Mouse (Mus musculus): ENCODE measurements at regions not wholly inside any gene's neighbourhood (a gene's known extent, or its start where the extent isn't known, plus 50 kb on each side); places are given as distances from the start of the nearest gene placed in this dataset.
A peak's percentile ranks its signal among the peaks of the same experiment; 100 is the strongest.

GRCm38 (mm10) chr8:37125834-37126233, 132.4 kb downstream of the AI429214 start:
- TF ChIP-seq POLR2A (IDR thresholded peaks at IDR 0.05; ENCODE audit: borderline replicate concordance, extremely low read depth, low read depth, low read length) (no peak), CTCF (IDR thresholded peaks at IDR 0.05; ENCODE audit: insufficient read depth, low read length) (no peak)
- no peak for DNase-seq
- Histone ChIP-seq H3K4me3 (replicated peaks; ENCODE audit: extremely low read depth, low read depth, low read length) (no peak overlapping the region), H3K4me1 (ENCODE audit: control insufficient read depth, insufficient read depth, low read length) (no peaks in the 10 kb centered on the region)

- Histone ChIP-seq H3K4me1 (ENCODE audit: control insufficient read depth, insufficient read depth, low read length) (no peaks in the 10 kb centered on the region), H3K4me3 (replicated peaks; ENCODE audit: extremely low read depth, low read depth, low read length) (no peak overlapping the region)
- WGBS: 84% methylated on average over 1 of the region's 1 CpGs
- DNase-seq: no peak
- TF ChIP-seq CTCF (IDR thresholded peaks at IDR 0.05; ENCODE audit: insufficient read depth, low read length): no peak
- TF ChIP-seq POLR2A (IDR thresholded peaks at IDR 0.05; ENCODE audit: borderline replicate concordance, extremely low read depth, low read depth, low read length): no peak
These were observed 136.3 kb downstream of the AI429214 start for GRCm38 (mm10) chr8:37129670-37130069.

GRCm38 (mm10) chr8:37131988-37132387, 138.6 kb downstream of the AI429214 start:
- 13% methylated on average over 4 of the region's 4 CpGs for WGBS
- Histone ChIP-seq H3K4me1 (ENCODE audit: control insufficient read depth, insufficient read depth, low read length) (no peaks in the 10 kb centered on the region), H3K4me3 (replicated peaks; ENCODE audit: extremely low read depth, low read depth, low read length) (no peak overlapping the region)
- TF ChIP-seq POLR2A (IDR thresholded peaks at IDR 0.05; ENCODE audit: borderline replicate concordance, extremely low read depth, low read depth, low read length): no peak
- peak; percentile 21; the same call in 1 of the 2 replicates for TF ChIP-seq CTCF (IDR thresholded peaks at IDR 0.05; ENCODE audit: insufficient read depth, low read length)
- no peak for DNase-seq

- TF ChIP-seq POLR2A (IDR thresholded peaks at IDR 0.05; ENCODE audit: borderline replicate concordance, extremely low read depth, low read depth, low read length): no peak
- no peak for DNase-seq
- Histone ChIP-seq H3K4me1 (ENCODE audit: control insufficient read depth, insufficient read depth, low read length) (no peaks in the 10 kb centered on the region), H3K4me3 (replicated peaks; ENCODE audit: extremely low read depth, low read depth, low read length) (no peak overlapping the region)
- 71% methylated on average over 8 of the region's 8 CpGs for WGBS
These were observed 141.0 kb downstream of the AI429214 start for GRCm38 (mm10) chr8:37134192-37134964.

- Histone ChIP-seq H3K4me1 (ENCODE audit: control insufficient read depth, insufficient read depth, low read length) (no peaks in the 10 kb centered on the region), H3K4me3 (replicated peaks; ENCODE audit: extremely low read depth, low read depth, low read length) (no peak overlapping the region)
- WGBS: 28% methylated on average over 1 of the region's 1 CpGs
- TF ChIP-seq CTCF (IDR thresholded peaks at IDR 0.05; ENCODE audit: insufficient read depth, low read length): no peak
- TF ChIP-seq POLR2A (IDR thresholded peaks at IDR 0.05; ENCODE audit: borderline replicate concordance, extremely low read depth, low read depth, low read length): no peak
- DNase-seq: no peak
These were observed 156.9 kb downstream of the AI429214 start for GRCm38 (mm10) chr8:37150286-37150685.

GRCm38 (mm10) chr8:37154361-37154760, 161.0 kb downstream of the AI429214 start:
- no peak for DNase-seq
- H3K4me1 ChIP-seq (ENCODE audit: control insufficient read depth, insufficient read depth, low read length): no peaks in the 10 kb centered on the region
- no peak overlapping the region for H3K4me3 ChIP-seq (replicated peaks; ENCODE audit: extremely low read depth, low read depth, low read length)
- no peak for TF ChIP-seq CTCF (IDR thresholded peaks at IDR 0.05; ENCODE audit: insufficient read depth, low read length)
- no peak for TF ChIP-seq POLR2A (IDR thresholded peaks at IDR 0.05; ENCODE audit: borderline replicate concordance, extremely low read depth, low read depth, low read length)
- whole genome bisulfite sequencing: 88% methylated on average over 7 of the region's 7 CpGs

GRCm38 (mm10) chr8:37154946-37155345, 161.5 kb downstream of the AI429214 start:
- TF ChIP-seq CTCF (IDR thresholded peaks at IDR 0.05; ENCODE audit: insufficient read depth, low read length) (no peak), POLR2A (IDR thresholded peaks at IDR 0.05; ENCODE audit: borderline replicate concordance, extremely low read depth, low read depth, low read length) (no peak)
- DNase-seq: no peak
- Histone ChIP-seq H3K4me3 (replicated peaks; ENCODE audit: extremely low read depth, low read depth, low read length) (no peak overlapping the region), H3K4me1 (ENCODE audit: control insufficient read depth, insufficient read depth, low read length) (no peaks in the 10 kb centered on the region)
- WGBS: 88% methylated on average over 8 of the region's 8 CpGs

- no peaks in the 10 kb centered on the region for H3K4me1 ChIP-seq (ENCODE audit: control insufficient read depth, insufficient read depth, low read length)
- no peak overlapping the region for H3K4me3 ChIP-seq (replicated peaks; ENCODE audit: extremely low read depth, low read depth, low read length)
- TF ChIP-seq POLR2A (IDR thresholded peaks at IDR 0.05; ENCODE audit: borderline replicate concordance, extremely low read depth, low read depth, low read length) (no peak), CTCF (IDR thresholded peaks at IDR 0.05; ENCODE audit: insufficient read depth, low read length) (peak; percentile 78)
- 6% methylated on average over 9 of the region's 9 CpGs for WGBS
- peak; percentile 13 for DNase-seq
These were observed 166.1 kb downstream of the AI429214 start for GRCm38 (mm10) chr8:37159481-37159880.

GRCm38 (mm10) chr8:37196859-37197258, 203.5 kb downstream of the AI429214 start:
- WGBS: 54% methylated on average over 1 of the region's 1 CpGs
- DNase-seq: no peak
- TF ChIP-seq CTCF (IDR thresholded peaks at IDR 0.05; ENCODE audit: insufficient read depth, low read length) (no peak), POLR2A (IDR thresholded peaks at IDR 0.05; ENCODE audit: borderline replicate concordance, extremely low read depth, low read depth, low read length) (no peak)
- Histone ChIP-seq H3K4me3 (replicated peaks; ENCODE audit: extremely low read depth, low read depth, low read length) (no peak overlapping the region), H3K4me1 (ENCODE audit: control insufficient read depth, insufficient read depth, low read length) (no peaks in the 10 kb centered on the region)

GRCm38 (mm10) chr8:37215894-37216293, 222.5 kb downstream of the AI429214 start:
- Histone ChIP-seq H3K4me1 (ENCODE audit: control insufficient read depth, insufficient read depth, low read length) (no peaks in the 10 kb centered on the region), H3K4me3 (replicated peaks; ENCODE audit: extremely low read depth, low read depth, low read length) (no peak overlapping the region)
- no peak for TF ChIP-seq CTCF (IDR thresholded peaks at IDR 0.05; ENCODE audit: insufficient read depth, low read length)
- no peak for TF ChIP-seq POLR2A (IDR thresholded peaks at IDR 0.05; ENCODE audit: borderline replicate concordance, extremely low read depth, low read depth, low read length)
- WGBS: 78% methylated on average over 4 of the region's 4 CpGs
- no peak for DNase-seq

Measured in lung, adult 2 months (tissue).